25 mouse cellular contexts compared by ENCODE assay signal in the genomic region with DNA sequence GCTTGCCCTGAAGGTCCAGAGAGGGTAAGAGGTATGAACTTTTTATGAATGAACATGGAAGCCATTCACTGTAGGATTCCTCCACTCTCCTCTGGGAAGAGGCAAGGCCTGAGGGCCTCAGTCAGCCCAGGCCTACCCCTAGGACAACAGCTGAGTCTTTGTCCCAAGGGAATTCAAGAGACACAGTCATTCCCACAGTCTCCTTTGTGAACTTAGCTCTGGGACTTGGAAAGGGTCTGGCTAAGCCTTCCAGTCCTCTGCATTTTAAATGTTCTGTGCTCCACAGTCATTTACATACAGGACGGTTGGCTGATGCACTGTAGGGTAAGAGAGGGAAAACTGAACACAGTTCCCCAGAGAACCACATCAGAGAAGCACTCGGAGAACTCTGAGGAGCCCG.
A peak's percentile ranks its signal among the peaks of the same experiment; 100 is the strongest.
DNase-seq lines count a peak whose midpoint lies in the region; ATAC-seq and TF ChIP-seq lines count a peak whose summit lies in the region.
"Had no signal": no experiment of that assay in that cellular context is flagged by ENCODE, and none has a peak within 500 bp of the region (broad histone marks: within the 10 kb centered on the region; RNA-seq: fewer than 3 reads in every experiment).

No protein-coding gene starts in this region.

- TF ChIP-seq CTCF in gastrocnemius, adult 2 months (IDR thresholded peaks at IDR 0.05) = no peak
- TF ChIP-seq CTCF in CH12.LX (conservative IDR thresholded peaks at IDR 0.05 in 1 of 2, IDR thresholded peaks at IDR 0.05 in 1 of 2; ENCODE audit: low read depth in 2 of 2, low read length in 2 of 2) = no peak

- peak; percentile 27; the same call in 1 of the 2 replicates for ATAC-seq in hindbrain, embryonic 16.5 days
- no peak for ATAC-seq in hindbrain, embryonic 13.5 days (ENCODE audit: low FRiP score)
- ATAC-seq: activated CD4-positive, CD25-positive, alpha-beta regulatory T cell, adult 4 months; forebrain, embryonic 15.5 days; intestine, embryonic 15.5 days had no signal

- H3K27me3 ChIP-seq in hindbrain, embryonic 16.5 days (replicated peaks; ENCODE audit: control insufficient read depth, insufficient read depth, low read length) = no peaks in the 10 kb centered on the region
- no peaks in the 10 kb centered on the region for H3K27me3 ChIP-seq in hindbrain, embryonic 13.5 days
- H3K27me3 ChIP-seq in CH12.LX (replicated peaks) = no peaks in the 10 kb centered on the region
- H3K27me3 ChIP-seq in embryonic facial prominence, embryonic 10.5 days (replicated peaks; ENCODE audit: low read depth, poor library complexity, severe bottlenecking) = no peaks in the 10 kb centered on the region
- H3K27me3 ChIP-seq: embryonic facial prominence, embryonic 12.5 days; embryonic facial prominence, embryonic 15.5 days; forebrain, embryonic 12.5 days; forebrain, embryonic 15.5 days; heart, embryonic 13.5 days; hindbrain, embryonic 15.5 days; intestine, embryonic 15.5 days had no signal

- TF ChIP-seq POLR2A in CH12.LX (IDR thresholded peaks at IDR 0.05; ENCODE audit: low read depth, low read length) = no peak

- no peak for DNase-seq in gastrocnemius, adult 2 months
- DNase-seq in gastrocnemius, postnatal 14 days = no peak
- no peak for DNase-seq in CH12.LX (ENCODE audit: extremely low read depth)
- no peak for DNase-seq in embryonic facial prominence, embryonic 10.5 days (ENCODE audit: low spot score)
- DNase-seq in adrenal gland, postnatal 14 days = no peak
- DNase-seq: adrenal gland, adult 8-10 months; adrenal gland, postnatal 36 days; B cell, adult 2 months; cerebellum, adult 18-20 months; cerebellum, adult 9-10 months; cerebellum, postnatal 14 days; gastrocnemius, postnatal 25 days; heart, postnatal 14 days; heart, postnatal 4 days; kidney, adult 11 months had no signal

- H3K4me3 ChIP-seq in gastrocnemius, adult 2 months = no peak overlapping the region
- H3K4me3 ChIP-seq in hindbrain, embryonic 16.5 days (ENCODE audit: low read length) = no peak overlapping the region
- H3K4me3 ChIP-seq in hindbrain, embryonic 13.5 days = no peak overlapping the region
- no peak overlapping the region for H3K4me3 ChIP-seq in CH12.LX (replicated peaks in 1 of 3; ENCODE audit: low read depth in 2 of 3, low read length in 2 of 3, poor library complexity in 1 of 3)
- no peak overlapping the region for H3K4me3 ChIP-seq in embryonic facial prominence, embryonic 10.5 days
- H3K4me3 ChIP-seq: embryonic facial prominence, embryonic 12.5 days; embryonic facial prominence, embryonic 15.5 days; forebrain, embryonic 12.5 days; forebrain, embryonic 15.5 days; heart, embryonic 13.5 days; hindbrain, embryonic 15.5 days; intestine, embryonic 15.5 days had no signal

- 65% methylated on average over 3 of the region's 3 CpGs for WGBS in hindbrain, embryonic 16.5 days
- 78% methylated on average over 3 of the region's 3 CpGs for WGBS in hindbrain, embryonic 13.5 days
- WGBS in embryonic facial prominence, embryonic 10.5 days = 78% methylated on average over 3 of the region's 3 CpGs

- H3K79me2 ChIP-seq in CH12.LX (replicated peaks; ENCODE audit: control insufficient read depth, extremely low read depth, insufficient read depth, poor library complexity, severe bottlenecking) = peaks cover 57% of the 10 kb centered on the region

- no peak overlapping the region for H3K9ac ChIP-seq in hindbrain, embryonic 16.5 days (ENCODE audit: low read depth, low read length)
- no peak overlapping the region for H3K9ac ChIP-seq in hindbrain, embryonic 13.5 days
- H3K9ac ChIP-seq in CH12.LX (ENCODE audit: insufficient read depth, low read depth) = peak overlapping the region; percentile 23; the same call in 1 of the 2 replicates
- H3K9ac ChIP-seq: embryonic facial prominence, embryonic 12.5 days; embryonic facial prominence, embryonic 15.5 days; forebrain, embryonic 12.5 days; forebrain, embryonic 15.5 days; heart, embryonic 13.5 days; hindbrain, embryonic 15.5 days; intestine, embryonic 15.5 days had no signal

- no peaks in the 10 kb centered on the region for H3K36me3 ChIP-seq in hindbrain, embryonic 16.5 days (ENCODE audit: control insufficient read depth, insufficient read depth, low read length)
- H3K36me3 ChIP-seq in hindbrain, embryonic 13.5 days = no peaks in the 10 kb centered on the region
- H3K36me3 ChIP-seq in CH12.LX (replicated peaks in 1 of 2; ENCODE audit: control insufficient read depth in 1 of 2, insufficient read depth in 1 of 2, low read length in 1 of 2) = peaks cover 68 to 84% of the 10 kb centered on the region in 2 experiments
- no peaks in the 10 kb centered on the region for H3K36me3 ChIP-seq in embryonic facial prominence, embryonic 10.5 days (replicated peaks)
- H3K36me3 ChIP-seq: embryonic facial prominence, embryonic 12.5 days; forebrain, embryonic 12.5 days; forebrain, embryonic 15.5 days; hindbrain, embryonic 15.5 days; intestine, embryonic 15.5 days had no signal

- no peak for TF ChIP-seq RAD21 in CH12.LX (IDR thresholded peaks at IDR 0.05; ENCODE audit: low read depth, low read length)

- TF ChIP-seq EP300 in CH12.LX (IDR thresholded peaks at IDR 0.05; ENCODE audit: low read length) = no peak

- no peaks in the 10 kb centered on the region for H3K9me3 ChIP-seq in hindbrain, embryonic 16.5 days (ENCODE audit: control insufficient read depth, low read length)
- H3K9me3 ChIP-seq in hindbrain, embryonic 13.5 days = no peaks in the 10 kb centered on the region
- no peaks in the 10 kb centered on the region for H3K9me3 ChIP-seq in CH12.LX (replicated peaks; ENCODE audit: low read length)
- no peaks in the 10 kb centered on the region for H3K9me3 ChIP-seq in embryonic facial prominence, embryonic 10.5 days
- H3K9me3 ChIP-seq: embryonic facial prominence, embryonic 12.5 days; embryonic facial prominence, embryonic 15.5 days; forebrain, embryonic 12.5 days; forebrain, embryonic 15.5 days; heart, embryonic 13.5 days; hindbrain, embryonic 15.5 days; intestine, embryonic 15.5 days had no signal

- H3K4me2 ChIP-seq in hindbrain, embryonic 16.5 days (ENCODE audit: low read length) = no peak overlapping the region
- no peak overlapping the region for H3K4me2 ChIP-seq in hindbrain, embryonic 13.5 days
- peak overlapping the region; percentile 11; the same call in 1 of the 2 replicates for H3K4me2 ChIP-seq in CH12.LX (ENCODE audit: insufficient read depth, low read depth, poor library complexity, severe bottlenecking)
- H3K4me2 ChIP-seq: embryonic facial prominence, embryonic 12.5 days; embryonic facial prominence, embryonic 15.5 days; forebrain, embryonic 12.5 days; forebrain, embryonic 15.5 days; heart, embryonic 13.5 days; hindbrain, embryonic 15.5 days; intestine, embryonic 15.5 days had no signal

- in situ Hi-C loops in CH12.LX (cut with MboI; ENCODE audit: low pct_ligation_motif_present, low pct_unique_long_range_greater_than_20kb, low sequenced_read_pairs) = loop anchor here (10.0 kb wide), 1 partner anchor 102 kb away; no protein-coding TSS in a partner anchor

- intact Hi-C loops in gastrocnemius, adult 2 months (cut with DNase I) = no loop called here
- intact Hi-C loops in gastrocnemius, postnatal 14 days (cut with DNase I; ENCODE audit: low total_unique reads) = no loop called here

- H3K27ac ChIP-seq in gastrocnemius, adult 2 months = peak overlapping the region; percentile 20; the same call in 1 of the 2 replicates
- H3K27ac ChIP-seq in hindbrain, embryonic 16.5 days (ENCODE audit: low read depth, low read length) = no peak overlapping the region
- H3K27ac ChIP-seq in hindbrain, embryonic 13.5 days = no peak overlapping the region
- H3K27ac ChIP-seq in CH12.LX (ENCODE audit: insufficient read depth, low read depth) = peak overlapping the region; percentile 73
- 0 out of 2 replicates have a peak overlapping the region, but pooled peaks have one; percentile 30 for H3K27ac ChIP-seq in embryonic facial prominence, embryonic 10.5 days (replicated peaks)
- H3K27ac ChIP-seq: embryonic facial prominence, embryonic 12.5 days; embryonic facial prominence, embryonic 15.5 days; forebrain, embryonic 12.5 days; forebrain, embryonic 15.5 days; heart, embryonic 13.5 days; hindbrain, embryonic 15.5 days; intestine, embryonic 15.5 days had no signal

- dilution Hi-C loops in CH12.LX (cut with MboI; ENCODE audit: extremely low pct_ligation_motif_present, extremely low pct_unique_long_range_greater_than_20kb, low sequenced_read_pairs) = no loop called here

- H3K4me1 ChIP-seq in hindbrain, embryonic 16.5 days (ENCODE audit: control insufficient read depth, insufficient read depth, low read depth, low read length) = no peaks in the 10 kb centered on the region; the same call in 1 of the 2 replicates
- H3K4me1 ChIP-seq in hindbrain, embryonic 13.5 days (replicated peaks) = no peaks in the 10 kb centered on the region
- H3K4me1 ChIP-seq in CH12.LX (ENCODE audit: control insufficient read depth in 1 of 2, insufficient read depth in 2 of 2) = peaks cover 32 to 85% of the 10 kb centered on the region in 2 experiments
- peaks cover 10% of the 10 kb centered on the region; the same call in 1 of the 2 replicates for H3K4me1 ChIP-seq in embryonic facial prominence, embryonic 10.5 days
- H3K4me1 ChIP-seq: embryonic facial prominence, embryonic 12.5 days; embryonic facial prominence, embryonic 15.5 days; forebrain, embryonic 12.5 days; forebrain, embryonic 15.5 days; heart, embryonic 13.5 days; hindbrain, embryonic 15.5 days; intestine, embryonic 15.5 days had no signal

TF ChIP-seq in CH12.LX, 34 proteins besides CTCF, POLR2A, EP300 and RAD21:
- TF ChIP-seq MYC (IDR thresholded peaks at IDR 0.05; ENCODE audit: low read depth, low read length) (no peak), JUN (IDR thresholded peaks at IDR 0.05; ENCODE audit: insufficient read depth, low read depth, low read length) (no peak), SIN3A (IDR thresholded peaks at IDR 0.05; ENCODE audit: low read length) (no peak)

Comparison
In these comparisons a context has a peak if more than half of its experiments do, and no peak if none do; other contexts are left out.
1. H3K27ac ChIP-seq: peak in gastrocnemius, adult 2 months (single experiment), CH12.LX (single experiment) and embryonic facial prominence, embryonic 10.5 days (single experiment); none in hindbrain, embryonic 16.5 days (single experiment) and hindbrain, embryonic 13.5 days (single experiment).